Mouse (Mus musculus) embryonic facial prominence, embryonic 11.5 days (tissue): Measurements from ENCODE around the gene Xlr3c. TPM values are rescaled to one million over a fixed set of nuclear protein-coding genes. Genes with fewer than 3 reads are reported as not detected.
"Not testable (repeated sequence)": the region's sequence is repeated elsewhere in the genome, so short reads cannot be mapped to it uniquely, and the experiment has no call there.

Experiments
- ATAC-seq: fragments of 200-750 bp; cut with Nextera tagmentation; replicated peaks from 2 replicates; pipeline ENCODE4 v1.8.0; 2017; ENCODE audit warnings: low read depth; ENCODE audit not compliant: insufficient number of reproducible peaks, low FRiP score, low TSS enrichment
- DNase-seq: peaks from one replicate; pipeline ENCODE4 v3.0.0-alpha.2; 2015; ENCODE audit warnings: low spot score
- H3K27ac ChIP-seq: fragments of 300-500 bp; sonication (generic); replicated peaks from 2 replicates; pipeline ENCODE4 v1.5.1; 2014; ENCODE audit warnings: mild to moderate bottlenecking, low read depth, low read length, control low read depth
- H3K27me3 ChIP-seq: fragments of 300-500 bp; sonication (generic); 2 replicates; pipeline ENCODE4 v1.6.1; 2014; ENCODE audit warnings: mild to moderate bottlenecking, low read length, moderate library complexity, mixed read lengths; ENCODE audit not compliant: control insufficient read depth, insufficient read depth
- H3K36me3 ChIP-seq: fragments of 300-500 bp; sonication (generic); replicated peaks from 2 replicates; pipeline ENCODE4 v1.6.1; 2014; ENCODE audit warnings: low read depth, mild to moderate bottlenecking, low read length, moderate library complexity, mixed read lengths; ENCODE audit not compliant: control insufficient read depth, insufficient read depth
- H3K4me1 ChIP-seq: fragments of 300-500 bp; sonication (generic); 2 replicates; pipeline ENCODE4 v1.6.1; 2014; ENCODE audit warnings: low read length, mixed read lengths; ENCODE audit not compliant: control insufficient read depth, insufficient read depth
- H3K4me2 ChIP-seq: fragments of 300-500 bp; sonication (generic); 2 replicates; pipeline ENCODE4 v1.6.1; 2014; ENCODE audit warnings: low read depth, mild to moderate bottlenecking, control low read depth, low read length, moderate library complexity
- H3K4me3 ChIP-seq: fragments of 300-500 bp; sonication (generic); 2 replicates; pipeline ENCODE4 v1.5.1; 2014; ENCODE audit warnings: low read depth, low read length, control low read depth
- H3K9ac ChIP-seq: fragments of 300-500 bp; sonication (generic); replicated peaks from 2 replicates; pipeline ENCODE4 v1.6.1; 2014; ENCODE audit warnings: mild to moderate bottlenecking, control low read depth, low read length
- H3K9me3 ChIP-seq: fragments of 300-500 bp; sonication (generic); replicated peaks from 2 replicates; pipeline ENCODE4 v1.6.1; 2016; ENCODE audit warnings: mild to moderate bottlenecking, low read length, inconsistent platforms, mixed read lengths; ENCODE audit not compliant: control insufficient read depth
- WGBS: fragments of 180-500 bp; shearing (Covaris S2); extraction: QIAGEN DNeasy Blood & Tissue Kit; methylation state at CpG from one replicate; pipeline ENCODE4 v1.1.7; 2014; 5-methylcytosine and 5-hydroxymethylcytosine counted together
- polyA plus RNA-seq: library from polyadenylated mRNA; unstranded; fragments of >200 nt; fragmentation: Nextera tagmentation; extraction: Ambion mirVana; gene quantifications from 2 replicates; pipeline ENCODE4 v1.2.1, GENCODE M21; 2014

The Xlr3c gene
- polyA plus RNA-seq, 1 experiment from 2014 or later: 0.55 TPM

- DNase-seq (peak; percentile 77), ATAC-seq (peak; percentile 92)
- H3K4me3 ChIP-seq: peak within 1 kb of the TSS; percentile 55
- H3K9me3 ChIP-seq: no peaks in the 10 kb centered on the region
- peak within 1 kb of the TSS; percentile 35 for H3K27ac ChIP-seq
- no peaks in the 10 kb centered on the region for H3K36me3 ChIP-seq
- 24% methylated on average over 32 of the region's 39 CpGs for WGBS
- peak within 1 kb of the TSS; percentile 76 for H3K4me2 ChIP-seq
- H3K27me3 ChIP-seq: 0 out of 2 replicates have a peak, but pooled peaks cover 2% of the 10 kb centered on the region
- peak within 1 kb of the TSS; percentile 62 for H3K9ac ChIP-seq
- no peaks in the 10 kb centered on the region for H3K4me1 ChIP-seq
Measured at GRCm38 (mm10) chrX:73227914-73228605, 37.1 kb downstream of the Xlr3c start, which contains the start of gene F8a. F8a (plus strand) TSS chrX:73228291.

GRCm38 (mm10) chrX:73225365-73225764 is 39.8 kb downstream of the Xlr3c start:
- Histone ChIP-seq H3K9ac (no peak overlapping the region), H3K27ac (no peak overlapping the region)
- ATAC-seq: no peak

DNA sequence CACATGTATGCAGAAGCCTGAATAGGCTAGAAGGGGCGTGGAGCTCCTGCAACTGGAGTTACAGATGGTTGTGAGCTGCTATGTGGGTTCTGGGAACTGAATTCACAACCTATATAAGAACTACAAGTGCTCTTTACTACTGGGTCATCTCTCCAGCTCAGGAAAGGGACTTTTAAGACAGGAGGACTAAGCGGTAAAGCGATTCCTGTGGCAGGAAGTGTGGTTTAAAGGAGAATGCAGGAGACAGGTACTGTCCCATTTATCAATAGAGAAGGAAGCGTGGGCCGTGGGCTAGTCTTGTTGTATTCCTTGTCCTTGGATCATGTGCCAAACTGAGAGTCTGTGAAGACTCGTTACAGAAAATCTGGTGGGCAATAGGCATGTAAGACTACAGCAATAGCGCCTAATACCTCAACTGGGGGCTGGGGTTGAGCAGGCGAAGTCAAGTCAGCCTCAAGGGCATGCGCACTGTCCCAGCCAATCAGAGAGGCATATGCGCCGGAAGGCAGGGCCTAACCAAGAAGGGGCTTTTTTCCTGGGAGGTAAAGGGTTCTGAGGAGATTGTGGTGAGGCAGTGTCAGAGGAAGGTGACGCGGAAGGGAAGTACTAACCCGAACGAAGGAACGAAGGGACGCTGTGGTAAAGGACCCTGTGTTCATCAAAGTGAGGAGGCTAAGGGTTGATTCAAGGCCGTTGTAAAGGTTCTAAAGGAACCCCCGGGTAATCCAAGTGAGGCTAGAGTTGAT is 51.2 kb downstream of the Xlr3c start, which contains the start of gene Xlr4b:
Xlr4b (plus strand) TSS at position 515 of the 746 bp plus-strand sequence.
- not testable (repeated sequence) for H3K4me2 ChIP-seq, H3K4me1 ChIP-seq, DNase-seq, H3K36me3 ChIP-seq, H3K27ac ChIP-seq, ATAC-seq, H3K27me3 ChIP-seq, H3K9ac ChIP-seq, H3K9me3 ChIP-seq, H3K4me3 ChIP-seq
- WGBS: 74% methylated on average over 10 of the region's 19 CpGs

More at GRCm38 (mm10) chrX:73225365-73225764, 39.8 kb downstream of the Xlr3c start:
- Histone ChIP-seq H3K4me1 (no peaks in the 10 kb centered on the region), H3K9me3 (no peaks in the 10 kb centered on the region), H3K4me3 (no peak overlapping the region), H3K27me3 (0 out of 2 replicates have a peak, but pooled peaks cover 2% of the 10 kb centered on the region), H3K36me3 (no peaks in the 10 kb centered on the region), H3K4me2 (no peak overlapping the region)
- no peak for DNase-seq
- WGBS: 68% methylated on average over 1 of the region's 1 CpGs

Other genes starting within 250 kb of the Xlr3c start
- gene Pnma5, start 228.3 kb downstream of the Xlr3c start, polyA plus RNA-seq: 0.13 TPM in 1 of 2 replicates, not detected in the other
- gene Pnma3, start 200.6 kb downstream of the Xlr3c start, polyA plus RNA-seq: 0.11 and 0.22 TPM in 2 replicates
- 0.83 and 1.0 TPM in 2 replicates for gene Xlr4a, start 182.9 kb downstream of the Xlr3c start, polyA plus RNA-seq
- gene Xlr3a, start 168.3 kb downstream of the Xlr3c start, polyA plus RNA-seq: 3.5 and 5.0 TPM in 2 replicates
- gene Gm14685, start 148.3 kb downstream of the Xlr3c start, polyA plus RNA-seq: not detected in 2 replicates
- not detected in 2 replicates for gene Xlr5b, start 116.6 kb downstream of the Xlr3c start, polyA plus RNA-seq
- gene DXBay18, start 115.9 kb downstream of the Xlr3c start, polyA plus RNA-seq: not detected in 2 replicates
- not detected in 2 replicates for gene Spin2d, start 88.4 kb downstream of the Xlr3c start, polyA plus RNA-seq
- 13.0 and 13.8 TPM in 2 replicates for gene Xlr3b, start 73.2 kb downstream of the Xlr3c start, polyA plus RNA-seq
- 1.1 TPM in 1 of 2 replicates, not detected in the other for gene Xlr4b, start 51.1 kb downstream of the Xlr3c start, polyA plus RNA-seq
- 8.6 and 9.4 TPM in 2 replicates for gene F8a, start 37.1 kb downstream of the Xlr3c start, polyA plus RNA-seq
- gene Xlr4c, start 22.3 kb downstream of the Xlr3c start, polyA plus RNA-seq: not detected in 2 replicates
- not detected in 2 replicates for gene Xlr5a, start 27.6 kb upstream of the Xlr3c start, polyA plus RNA-seq
- not detected in 2 replicates for gene Xlr5c, start 27.6 kb upstream of the Xlr3c start, polyA plus RNA-seq
- gene Gm45015, start 71.5 kb upstream of the Xlr3c start, polyA plus RNA-seq: not detected in 2 replicates
- 20.2 and 20.3 TPM in 2 replicates for gene Zfp275, start 77.2 kb upstream of the Xlr3c start, polyA plus RNA-seq
- gene Gm18336, start 133.3 kb upstream of the Xlr3c start, polyA plus RNA-seq: not detected in 2 replicates
- gene Zfp92, start 145.7 kb upstream of the Xlr3c start, polyA plus RNA-seq: 0.07 and 0.25 TPM in 2 replicates
- gene Trex2, start 170.0 kb upstream of the Xlr3c start, polyA plus RNA-seq: not detected in 2 replicates
- gene Haus7, start 193.7 kb upstream of the Xlr3c start, polyA plus RNA-seq: 85.3 and 91.4 TPM in 2 replicates
- gene Bgn, start 218.2 kb upstream of the Xlr3c start, polyA plus RNA-seq: 32.0 and 36.4 TPM in 2 replicates
- 0.38 and 0.48 TPM in 2 replicates for gene Atp2b3, start 237.7 kb upstream of the Xlr3c start, polyA plus RNA-seq